Mouse (Mus musculus) mouse embryonic stem cell (cell line): ENCODE measurements around the gene Lyz2.
"Not testable (repeated sequence)": the region's sequence is repeated elsewhere in the genome, so short reads cannot be mapped to it uniquely, and the experiment has no call there.

Source experiments
- in situ Hi-C, 2 experiments: fragments of 300-500 bp; cut with MboI; formaldehyde crosslinking; loops; 1 replicate in 1 of 2; 3 replicates in 1 of 2; pipeline ENCODE4 v1.14.3; 2019 to 2020; ENCODE audit warnings: low sequenced_read_pairs in 2 of 2, low pct_unique_long_range_greater_than_20kb in 1 of 2, mixed read lengths in 1 of 2; ENCODE audit not compliant: unreplicated experiment in 1 of 2

The Lyz2 gene

DNA sequence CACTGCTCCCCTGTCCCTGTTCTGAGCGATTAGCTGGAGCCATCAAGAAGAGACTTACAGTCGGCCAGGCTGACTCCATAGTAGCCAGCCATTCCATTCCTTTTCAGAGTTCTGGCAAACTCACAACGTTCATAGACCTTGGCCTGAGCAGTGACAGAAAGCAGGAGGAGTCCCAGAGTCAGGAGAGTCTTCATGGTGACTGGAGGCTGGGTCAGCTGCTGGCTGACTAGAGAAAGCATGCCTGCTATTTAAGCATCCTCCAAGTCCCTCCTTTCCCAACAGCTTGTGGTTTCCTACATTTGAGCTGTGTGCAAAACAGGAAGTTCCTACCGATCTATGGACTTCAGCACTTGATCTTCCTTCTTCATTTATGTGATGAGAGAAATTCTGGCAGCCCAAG, at the start of gene Lyz2:
TSS of gene Lyz2 (minus strand) at position 273 of the 400 bp plus-strand sequence.
- in situ Hi-C loops: no loop called here

DNA sequence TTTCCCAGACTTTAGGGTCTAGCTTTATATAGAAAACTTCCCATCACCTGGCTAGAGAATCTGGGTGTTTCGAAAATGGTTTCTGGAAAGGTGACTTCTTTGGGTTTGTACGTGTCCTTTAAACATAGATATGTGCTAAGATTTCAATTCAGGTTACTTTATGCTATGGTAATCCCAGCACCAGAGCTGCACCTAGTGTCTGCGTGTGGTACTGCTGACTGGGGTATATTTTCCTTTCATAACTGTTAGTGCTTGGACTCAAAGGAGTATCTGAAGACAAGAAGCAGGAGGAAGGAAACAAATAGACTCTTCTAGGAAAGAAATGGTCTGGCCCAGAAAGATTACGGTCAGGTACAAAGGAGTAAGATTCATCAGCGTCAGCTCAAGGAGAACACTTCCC, 48.4 kb upstream of the Lyz2 start:
- in situ Hi-C loops: no loop called here

DNA sequence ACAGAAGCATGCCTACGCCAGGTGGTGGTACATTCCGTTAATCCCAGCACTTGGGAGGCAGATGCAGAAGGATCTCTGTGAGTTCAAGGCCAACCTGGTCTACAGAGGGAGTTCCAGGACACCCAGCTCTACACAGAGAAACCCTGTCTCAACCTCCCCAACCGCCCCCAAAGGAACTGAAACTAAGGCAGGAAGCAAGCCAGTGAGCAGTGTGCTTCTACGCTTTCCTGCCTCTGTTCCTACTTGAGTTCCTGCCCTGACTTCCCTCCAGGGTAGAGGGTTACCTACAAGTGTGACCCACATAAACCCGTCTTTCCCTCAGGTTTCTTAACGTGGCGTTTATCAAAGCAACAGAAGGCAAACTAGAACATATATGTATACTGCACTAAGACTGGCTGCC, 41.7 kb upstream of the Lyz2 start:
- in situ Hi-C loops: no loop called here

DNA sequence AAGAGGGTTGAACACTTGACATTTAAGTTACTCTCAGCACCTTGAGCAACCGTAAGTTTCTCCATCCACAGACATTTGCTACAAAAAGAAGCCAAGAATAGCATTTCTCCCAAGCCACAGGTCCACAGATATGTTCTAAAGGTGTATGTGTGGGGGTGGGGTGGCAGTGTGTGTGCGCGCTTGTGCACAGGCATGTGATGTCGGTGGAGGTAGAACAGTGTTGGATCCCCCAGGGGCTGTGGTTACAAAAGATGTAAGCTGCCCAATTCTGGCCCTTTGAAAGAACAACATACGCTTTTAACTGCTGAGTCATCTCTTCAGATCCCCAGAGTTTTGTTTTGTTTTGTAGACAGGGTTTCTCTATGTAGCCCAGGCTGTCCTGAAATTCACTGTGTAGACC, 40.5 kb upstream of the Lyz2 start:
- in situ Hi-C loops: no loop called here

DNA sequence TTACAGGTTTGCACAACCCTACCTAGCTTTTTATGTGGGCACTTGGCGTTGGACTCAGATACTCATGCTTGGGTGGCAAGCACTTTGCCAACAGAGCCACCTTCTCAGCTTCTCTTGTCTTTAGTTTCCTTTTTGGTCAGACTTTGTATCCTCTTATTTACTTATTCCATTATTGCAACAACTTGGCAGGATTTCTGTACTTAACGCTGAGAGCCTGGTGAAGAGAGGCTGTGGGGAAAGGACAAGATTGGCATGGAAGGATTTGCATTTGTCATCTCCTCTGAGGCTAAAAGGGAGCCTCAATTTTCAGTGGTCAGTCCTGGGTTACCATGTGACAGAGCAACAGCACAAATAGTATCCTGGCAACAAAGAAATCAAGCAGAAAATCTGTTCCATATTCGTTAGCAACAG, 38.5 kb upstream of the Lyz2 start:
- in situ Hi-C loops: no loop called here

DNA sequence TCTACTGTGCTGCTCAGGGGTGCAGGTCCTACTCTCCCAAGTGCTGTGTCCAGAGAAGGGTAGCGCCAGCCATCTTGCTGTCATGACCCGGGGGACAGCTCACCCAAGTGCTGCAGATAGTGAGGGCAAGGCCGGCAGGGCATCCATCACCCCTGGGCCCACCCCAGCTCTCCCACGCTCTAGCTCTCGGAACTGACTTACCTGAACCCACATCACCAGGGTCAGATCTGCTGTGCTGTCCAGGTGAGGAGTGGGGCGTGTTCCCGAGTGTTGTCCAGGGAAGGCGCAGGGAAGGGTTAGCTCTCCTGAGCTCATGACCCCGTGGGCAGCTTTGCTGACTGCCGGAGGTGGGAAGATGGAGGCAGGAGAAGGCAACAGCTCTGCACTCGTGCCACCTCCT, 34.3 kb upstream of the Lyz2 start:
- in situ Hi-C loops: no loop called here

DNA sequence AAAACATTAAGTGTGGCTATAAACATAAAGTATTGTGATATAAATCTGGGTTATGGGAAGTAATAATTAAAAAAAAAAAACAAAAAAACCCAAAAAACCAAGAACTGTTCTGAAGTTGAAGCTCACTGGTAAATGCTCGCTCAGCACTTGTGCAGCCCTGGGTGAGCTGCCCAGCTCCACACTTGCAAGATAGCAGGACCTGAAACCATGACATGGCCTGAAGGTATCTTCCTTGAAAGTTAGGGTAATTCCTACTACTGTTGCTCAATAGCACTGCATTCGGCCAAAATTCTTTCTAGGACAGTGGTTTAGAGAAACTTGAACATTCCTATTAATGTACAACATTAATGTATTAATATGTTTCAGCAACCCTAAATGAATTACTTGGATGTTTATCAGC, 31.0 kb upstream of the Lyz2 start:
- in situ Hi-C loops: no loop called here

DNA sequence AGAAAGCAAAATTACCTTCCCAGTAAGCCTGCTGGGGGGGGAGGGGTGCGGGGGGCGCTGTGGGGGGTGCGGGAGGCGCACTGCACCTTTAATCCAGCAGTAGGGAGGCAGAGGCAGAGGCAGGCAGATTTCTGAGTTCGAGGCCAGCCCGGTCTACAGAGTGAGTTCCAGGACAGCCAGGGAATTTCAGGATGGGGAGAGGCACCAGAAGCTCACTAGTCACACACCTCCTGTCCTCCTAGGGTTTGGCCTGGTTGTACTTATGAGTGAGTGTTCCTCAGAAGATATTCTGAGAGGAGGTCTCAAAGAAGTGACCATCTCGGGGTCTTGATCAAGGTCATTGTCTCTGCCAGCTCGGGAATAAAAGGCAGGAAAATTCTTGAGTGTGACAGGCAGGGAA, 30.0 kb upstream of the Lyz2 start:
- in situ Hi-C loops: no loop called here

DNA sequence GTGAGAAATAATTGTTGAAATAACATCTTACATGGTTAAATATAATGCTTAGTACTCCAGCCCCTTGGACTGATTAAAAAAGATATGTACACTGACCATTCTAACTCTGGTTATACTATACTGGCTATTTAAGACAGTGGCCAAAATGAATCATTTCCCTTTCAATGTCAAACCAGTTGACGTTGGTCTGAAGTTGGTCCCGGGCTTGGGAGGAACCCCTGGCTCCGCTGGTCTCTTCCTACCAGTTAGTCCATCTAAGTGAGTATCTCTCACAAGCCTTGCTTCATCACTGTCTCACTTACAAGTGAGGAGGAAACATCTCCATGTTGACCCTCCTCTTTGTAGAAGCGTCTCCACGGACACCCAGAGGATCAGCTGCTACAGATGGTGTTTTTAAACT, 22.2 kb upstream of the Lyz2 start:
- in situ Hi-C loops: no loop called here

DNA sequence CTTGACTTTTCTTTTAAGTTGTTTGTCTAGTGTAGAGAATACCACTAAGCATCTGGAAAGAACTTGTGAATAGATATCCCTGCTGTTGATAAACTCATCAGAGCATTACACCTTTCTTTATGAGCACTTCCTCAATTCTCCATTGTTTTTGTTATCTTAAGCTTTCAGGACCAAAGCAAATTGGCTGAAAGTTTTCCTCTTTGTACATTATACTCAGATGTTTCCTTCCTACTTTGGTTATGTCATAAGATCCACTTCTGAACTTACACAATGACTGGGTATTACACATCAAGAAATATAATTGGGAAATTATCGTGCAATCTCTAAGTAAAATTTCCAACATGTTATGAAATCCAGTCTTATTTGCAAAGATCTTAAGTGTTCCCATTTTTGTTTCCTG, 19.6 kb upstream of the Lyz2 start:
- in situ Hi-C loops: no loop called here

DNA sequence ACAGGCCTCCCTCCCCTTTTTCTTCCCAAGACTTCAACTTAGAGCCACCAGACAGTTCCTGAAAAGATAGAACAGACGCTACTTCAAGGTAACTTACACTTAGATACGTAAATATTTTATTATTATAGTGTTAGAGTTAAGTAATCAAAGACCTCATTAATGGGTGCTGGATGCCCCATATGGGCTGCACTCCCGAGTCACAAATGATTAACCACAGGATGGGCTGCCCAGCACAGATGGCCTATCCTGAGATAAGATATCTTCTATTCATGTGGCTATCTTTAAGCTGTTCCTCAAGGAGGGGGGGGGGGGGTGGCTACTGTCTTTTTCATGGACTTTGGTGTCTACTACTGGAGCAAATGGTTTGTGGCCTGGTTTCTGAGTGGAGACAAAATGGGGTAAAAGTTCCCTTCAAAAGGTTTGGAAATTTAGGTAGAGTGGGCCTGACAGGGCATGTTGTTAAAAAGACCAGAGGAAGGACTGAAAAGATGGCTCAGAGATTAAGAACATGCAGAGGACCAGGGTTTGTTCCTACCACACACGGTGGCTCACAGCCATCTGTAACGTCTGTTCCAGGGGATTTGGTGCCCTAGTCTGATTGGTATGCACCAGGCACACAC, 17.9 kb upstream of the Lyz2 start:
- in situ Hi-C loops: no loop called here

DNA sequence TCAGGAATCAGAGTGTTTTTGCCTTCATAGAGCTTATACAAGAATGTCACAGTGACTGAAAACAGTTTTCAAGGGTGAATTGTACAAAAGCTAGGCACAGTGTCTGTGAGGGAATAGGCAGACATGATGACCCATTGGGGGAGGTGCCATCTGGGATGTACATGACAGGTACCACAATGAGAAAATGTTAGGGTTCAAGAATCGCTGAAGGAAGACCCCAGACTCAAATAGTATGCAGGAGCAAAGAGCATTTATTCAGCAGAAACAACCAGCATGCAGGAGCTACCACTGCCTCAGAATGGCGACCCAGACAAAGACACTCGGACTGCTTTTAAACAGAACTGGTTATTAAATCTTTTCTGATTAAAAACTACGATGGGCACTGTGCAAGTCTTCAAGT, 17.0 kb upstream of the Lyz2 start:
- in situ Hi-C loops: no loop called here

DNA sequence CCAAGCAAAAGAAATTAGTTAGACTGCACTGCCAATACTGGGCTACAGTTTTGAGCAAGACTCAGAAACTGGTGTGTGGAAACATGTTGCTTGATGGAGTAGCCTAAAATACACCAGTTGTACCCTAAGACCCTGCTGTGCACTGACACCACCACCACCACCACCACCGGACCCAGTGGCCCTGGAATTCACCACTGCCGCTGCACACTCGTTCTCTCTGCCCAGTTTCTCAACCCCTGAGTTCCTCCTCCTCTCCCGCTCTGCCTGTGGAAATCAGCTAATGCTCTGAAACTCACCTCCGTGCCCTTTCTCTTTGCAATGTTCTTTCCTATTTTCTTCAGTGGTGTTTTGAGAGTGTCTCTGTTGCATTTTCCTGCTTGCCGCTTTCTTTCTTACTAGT, 16.2 kb upstream of the Lyz2 start:
- in situ Hi-C loops: no loop called here

DNA sequence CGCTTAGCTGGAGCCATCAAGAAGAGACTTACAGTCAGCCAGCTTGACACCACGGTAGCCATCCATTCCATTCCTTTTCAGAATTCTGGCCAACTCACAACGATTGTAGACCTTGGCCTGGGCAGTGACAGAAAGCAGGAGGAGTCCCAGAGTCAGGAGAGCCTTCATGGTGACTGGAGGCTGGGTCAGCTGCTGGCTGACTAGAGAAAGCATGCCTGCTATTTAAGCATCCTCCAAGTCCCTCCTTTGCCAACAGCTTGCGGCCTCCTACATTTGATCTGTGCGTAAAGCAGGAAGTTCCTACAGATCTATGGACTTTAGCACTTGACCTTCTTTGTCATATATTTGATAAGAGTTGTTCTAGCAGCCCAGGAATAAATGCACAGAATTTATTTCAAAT, 10.6 kb upstream of the Lyz2 start, which contains the start of gene Lyz1:
TSS of gene Lyz1 (minus strand) at position 198 of the 400 bp plus-strand sequence.
- in situ Hi-C loops: no loop called here

DNA sequence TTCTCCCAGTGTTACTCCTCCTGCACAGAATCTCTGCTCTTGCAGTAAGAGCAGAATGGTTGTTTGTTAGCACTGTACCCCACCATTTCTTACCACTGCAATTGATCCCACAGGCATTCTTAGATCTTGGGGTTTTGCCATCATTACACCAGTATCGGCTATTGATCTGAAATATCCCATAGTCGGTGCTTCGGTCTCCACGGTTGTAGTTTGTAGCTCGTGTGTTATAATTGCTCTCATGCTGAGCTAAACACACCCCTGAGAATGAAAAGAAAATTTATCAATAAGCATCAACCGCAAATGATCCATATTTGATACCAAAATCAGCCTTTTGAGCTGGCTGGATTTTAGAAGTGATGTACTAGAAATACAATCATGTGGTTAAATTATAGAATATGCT, 8.8 kb upstream of the Lyz2 start:
- in situ Hi-C loops: not testable (repeated sequence)

DNA sequence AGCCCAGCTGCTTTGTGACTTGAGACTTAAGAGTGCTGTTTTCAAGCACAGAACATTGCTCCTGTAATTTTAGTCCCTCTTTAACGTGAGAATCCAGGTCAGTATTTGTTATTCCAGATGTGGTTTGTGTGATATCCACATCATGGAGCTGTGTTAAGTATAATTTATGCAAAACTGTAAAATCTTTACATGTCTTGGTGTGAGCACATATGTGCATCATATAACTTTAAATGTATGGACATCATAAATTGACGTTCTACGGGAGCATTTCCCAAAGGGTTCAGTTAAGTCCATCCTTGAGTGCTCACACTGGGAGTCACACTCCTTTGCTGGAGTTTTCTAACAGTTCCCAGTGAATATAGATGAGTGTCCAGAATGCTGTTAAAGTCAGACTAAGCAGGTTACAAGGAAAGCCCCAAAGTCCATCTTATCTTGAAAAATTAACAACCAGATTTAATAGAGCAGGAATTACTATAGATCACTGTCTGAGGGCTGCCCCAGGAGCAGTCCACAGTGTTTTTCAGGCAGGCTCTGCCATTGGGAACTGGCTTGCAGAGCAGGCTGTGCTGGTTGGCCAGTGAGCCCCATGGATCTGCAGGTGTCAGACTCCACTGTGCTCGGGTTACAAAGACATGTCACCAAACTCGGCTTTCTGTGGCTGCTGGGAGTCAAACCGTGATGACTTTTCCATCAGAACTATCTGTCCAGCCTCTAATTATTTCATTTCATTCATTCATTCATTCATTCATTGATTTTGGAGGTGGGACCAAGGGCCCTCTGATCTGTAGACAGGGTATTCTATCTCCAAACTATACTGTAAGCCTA, 8.1 kb upstream of the Lyz2 start:
- in situ Hi-C loops: no loop called here

DNA sequence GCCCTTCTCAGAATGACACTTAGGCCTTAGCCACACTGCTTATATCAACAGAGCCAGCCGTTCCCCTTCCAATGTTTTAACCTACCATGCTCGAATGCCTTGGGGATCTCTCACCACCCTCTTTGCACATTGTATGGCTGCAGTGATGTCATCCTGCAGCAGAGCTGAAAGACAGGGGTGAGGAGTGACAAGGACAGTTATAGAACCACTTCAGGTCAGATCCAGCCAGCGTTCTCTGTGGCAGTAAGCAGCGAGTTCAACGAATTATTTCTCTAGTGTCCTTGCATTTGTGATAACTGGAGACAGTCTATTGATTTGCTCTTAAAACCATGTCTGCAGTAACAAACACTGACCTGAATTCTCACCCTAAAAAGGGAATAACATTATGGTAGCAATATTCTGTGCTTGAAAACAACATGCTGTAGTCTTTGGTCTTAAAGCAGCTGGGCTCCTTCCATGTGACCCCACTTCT, 6.9 kb upstream of the Lyz2 start:
- in situ Hi-C loops: not testable (repeated sequence)

DNA sequence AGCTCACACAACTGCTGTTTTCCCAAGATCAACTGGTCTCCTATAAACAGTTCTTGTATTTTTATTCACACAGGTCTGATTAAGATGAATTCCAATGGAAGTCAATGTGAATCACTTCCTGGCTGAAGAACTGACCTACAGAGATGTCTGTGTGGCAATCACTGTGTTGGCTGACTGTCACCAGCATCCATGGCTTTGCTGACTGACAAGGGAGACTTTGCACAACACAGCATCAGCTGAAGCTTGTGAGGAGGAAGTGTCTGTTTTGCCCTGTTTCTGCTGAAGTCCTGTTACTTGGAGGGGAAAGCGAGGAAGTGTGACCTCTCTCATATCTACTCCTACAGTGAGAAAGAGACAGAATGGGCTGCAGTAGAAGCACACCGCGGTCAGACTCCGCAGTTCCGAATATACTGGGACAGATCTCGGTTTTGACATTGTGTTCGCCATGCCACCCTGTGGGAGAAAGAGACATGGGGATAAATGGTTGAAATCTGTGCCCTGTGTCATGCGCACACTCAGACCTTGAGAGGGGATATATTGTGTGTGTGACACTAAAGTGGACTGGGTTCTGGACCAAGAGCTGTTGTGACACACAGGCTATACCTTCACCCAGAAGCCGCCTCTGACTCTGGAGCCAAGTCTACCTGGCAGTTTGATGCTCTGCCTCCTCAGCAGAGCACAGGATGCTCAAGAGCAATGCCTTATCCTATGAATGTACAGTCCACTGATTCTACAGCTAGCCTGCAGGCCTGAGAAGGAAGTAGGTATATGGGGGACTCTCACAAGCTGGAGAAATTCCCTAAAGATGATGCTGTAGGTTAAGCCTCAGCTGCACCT, 6.3 kb upstream of the Lyz2 start:
- in situ Hi-C loops: no loop called here

DNA sequence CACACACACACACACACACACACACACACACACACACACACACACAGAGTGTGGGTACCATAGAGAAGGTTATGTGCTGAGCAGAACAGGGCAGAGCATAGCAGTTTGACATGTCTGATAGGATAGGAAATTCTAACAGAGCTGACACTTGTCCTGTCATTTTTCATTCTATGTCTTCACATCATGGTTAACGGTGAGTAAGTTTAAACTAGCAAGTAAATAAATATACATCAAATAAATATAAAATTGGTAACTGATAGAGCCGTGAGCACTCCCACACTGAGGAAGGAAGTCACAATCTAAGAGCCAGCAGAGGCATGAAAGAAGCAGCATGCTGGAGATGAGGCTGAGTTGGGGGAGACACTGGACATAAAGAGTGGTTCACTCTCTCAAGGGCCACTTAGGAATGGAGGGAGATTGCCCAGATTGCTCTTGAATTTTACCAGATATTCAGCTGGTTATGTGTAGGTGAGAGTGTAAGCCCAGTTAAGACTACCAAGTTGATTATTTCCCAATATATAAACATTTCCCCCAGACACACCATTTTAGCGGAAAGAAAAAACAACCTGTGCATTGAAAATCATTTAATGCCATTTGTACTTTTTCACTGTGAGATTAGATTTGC, 5.2 kb upstream of the Lyz2 start:
- in situ Hi-C loops: no loop called here
